Mouse (Mus musculus): ENCODE measurements around the gene Fnbp4. TPM values are rescaled to one million over a fixed set of nuclear protein-coding genes. Genes with fewer than 3 reads are reported as not detected.

Fnbp4 gene
- total RNA-seq (2023), result 100 to 1,000 TPM; 120 to 125 TPM

GRCm38 (mm10) chr2:90745053-90745678 lies at the start of gene Fnbp4:
Gene Fnbp4, plus strand, starts transcription at chr2:90745370.

GRCm38 (mm10) chr2:90782458-90782857 lies 37.3 kb downstream of the Fnbp4 start, which contains the start of gene Agbl2:
Gene Agbl2, plus strand, starts transcription at chr2:90782727.

Other genes starting within 250 kb of the Fnbp4 start
- gene Ptprj, start 164.7 kb upstream of the Fnbp4 start, total RNA-seq (2023), result 100 to 1,000 TPM in 1 of 2 experiments, 10 to 100 TPM in 1; 98.1 to 115 TPM
- gene Nup160, start 68.2 kb upstream of the Fnbp4 start, total RNA-seq (2023), result 10 to 100 TPM; 33.0 to 34.0 TPM
- gene Agbl2, start 37.4 kb downstream of the Fnbp4 start, total RNA-seq (2023), result under 1 TPM; 0.09 to 0.38 TPM
- 10 to 100 TPM; 55.4 to 56.2 TPM for gene Mtch2, start 101.8 kb downstream of the Fnbp4 start, total RNA-seq (2023)
- under 1 TPM in 1 of 2 experiments, not detected in 1; 0.26 TPM for gene C1qtnf4, start 140.5 kb downstream of the Fnbp4 start, total RNA-seq (2023)
- 10 to 100 TPM; 14.0 to 18.6 TPM for gene Kbtbd4, start 159.4 kb downstream of the Fnbp4 start, total RNA-seq (2023)
- 10 to 100 TPM; 45.5 to 56.8 TPM for gene Ndufs3, start 159.5 kb downstream of the Fnbp4 start, total RNA-seq (2023)
- gene Celf1, start 195.0 kb downstream of the Fnbp4 start, total RNA-seq (2023), result 10 to 100 TPM; 47.8 to 52.2 TPM